Mouse (Mus musculus): ENCODE measurements around the gene Clic6.

- TF ChIP-seq CTCF (IDR thresholded peaks at IDR 0.05; ENCODE audit: extremely low read depth, insufficient read length, insufficient replicate concordance, low read depth, low read length) (no peak), POLR2A (IDR thresholded peaks at IDR 0.05; ENCODE audit: low read depth, low read length) (no peak)
These were observed 31.0 kb upstream of the Clic6 start for GRCm38 (mm10) chr16:92454495-92454894.
